Comparison of ENCODE assay signal across 8 mouse cellular contexts in the genomic region with DNA sequence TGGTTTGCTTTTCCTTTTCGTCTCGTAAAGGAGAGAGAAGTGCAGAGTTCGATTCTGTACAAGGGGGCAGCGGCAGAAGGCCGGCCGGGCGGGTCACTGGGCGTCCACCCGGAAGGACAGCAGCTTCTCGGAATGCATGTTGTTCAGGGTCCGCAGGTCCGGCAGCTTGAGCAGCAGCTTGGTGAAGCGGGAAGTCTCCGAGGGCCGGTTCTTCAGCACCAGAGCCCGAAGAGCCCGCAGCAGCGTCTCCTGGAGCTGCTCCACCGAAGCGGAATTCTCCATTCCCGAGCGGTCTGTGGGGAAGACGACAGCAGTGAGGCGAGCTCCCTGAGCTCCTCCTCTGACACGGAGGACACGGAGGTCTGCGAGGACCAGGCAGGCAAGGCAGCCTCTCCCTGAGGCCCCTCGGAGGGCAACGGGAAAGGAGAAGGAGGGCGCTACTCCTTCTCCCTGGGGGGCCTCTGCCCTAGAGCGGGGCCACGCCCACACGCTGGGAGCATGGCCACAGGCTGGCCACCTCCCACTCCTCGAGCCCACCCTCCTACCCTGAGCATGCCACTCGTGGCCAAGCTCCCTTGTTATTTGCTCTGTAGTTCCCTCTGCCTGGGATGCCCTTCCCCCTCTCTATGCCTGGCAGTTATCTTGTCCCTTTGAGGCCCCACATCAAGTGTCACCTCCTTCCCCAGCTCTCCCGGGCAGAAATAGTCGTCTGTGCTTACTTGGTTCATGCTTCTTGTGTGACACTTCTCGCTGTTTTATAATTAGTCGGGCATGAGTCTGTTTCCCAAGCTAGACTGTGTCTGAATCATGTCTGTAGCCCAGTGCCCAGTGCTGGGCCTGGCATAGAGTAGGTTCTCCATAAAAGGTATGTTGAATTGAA. TPM values are rescaled to one million over a fixed set of nuclear protein-coding genes. Genes with fewer than 3 reads are reported as not detected.
DNase-seq lines count a peak whose midpoint lies in the region; ATAC-seq lines count a peak whose summit lies in the region.

No protein-coding gene starts in this region.

- intact Hi-C loops in heart, postnatal 25 days (cut with DNase I) = no loop called here

- H3K4me2 ChIP-seq in intestine, embryonic 15.5 days (replicated peaks) = peak overlapping the region; percentile 48

- 24% methylated on average over 39 of the region's 39 CpGs for WGBS in intestine, embryonic 15.5 days

- H3K9me3 ChIP-seq in intestine, embryonic 15.5 days = no peaks in the 10 kb centered on the region

- peaks cover 39% of the 10 kb centered on the region for H3K36me3 ChIP-seq in intestine, embryonic 15.5 days

- H3K4me3 ChIP-seq in brown adipose tissue, adult 24 weeks (ENCODE audit: insufficient read depth, low read depth, low read length) = peak overlapping the region; percentile 1; the same call in 1 of the 2 replicates
- peak overlapping the region; percentile 12 for H3K4me3 ChIP-seq in intestine, embryonic 15.5 days (replicated peaks)

- peaks cover 36% of the 10 kb centered on the region for H3K4me1 ChIP-seq in brown adipose tissue, adult 24 weeks (ENCODE audit: control insufficient read depth, insufficient read depth, insufficient read length, low read length)
- H3K4me1 ChIP-seq in intestine, embryonic 15.5 days (replicated peaks) = peaks cover 58% of the 10 kb centered on the region

- peak; percentile 70 to 74 for DNase-seq in heart, adult 18-20 months
- no peak for DNase-seq in heart, postnatal 25 days (ENCODE audit: low spot score)
- peak; percentile 73 for DNase-seq in gastrocnemius, adult 18-20 months (ENCODE audit: low spot score)
- peak; percentile 48 for DNase-seq in lung, postnatal 10 days
- no peak for DNase-seq in urinary bladder, postnatal 10 days (ENCODE audit: low spot score)

- 0 out of 2 replicates have a peak overlapping the region, but pooled peaks have one; percentile 6 for H3K27ac ChIP-seq in brown adipose tissue, adult 24 weeks (replicated peaks; ENCODE audit: low read depth, low read length)
- peak overlapping the region; percentile 70 for H3K27ac ChIP-seq in intestine, embryonic 15.5 days

- peak; percentile 23 for ATAC-seq in intestine, embryonic 15.5 days
- ATAC-seq in inflammation-experienced regulatory T-cells, adult 6 months = no peak

- H3K9ac ChIP-seq in intestine, embryonic 15.5 days = peak overlapping the region; percentile 37

- no peaks in the 10 kb centered on the region for H3K27me3 ChIP-seq in intestine, embryonic 15.5 days (replicated peaks)

RNA-seq across cellular contexts. Expression of a gene that starts 6.8 kb away (rescaled TPM):
- 10 to 100 TPM; 54.2 to 67.6 TPM for total RNA-seq in heart, adult 18-20 months (2021)
- 100 to 1,000 TPM in 1 of 2 experiments, 10 to 100 TPM in 1; 61.2 to 129 TPM for total RNA-seq in heart, postnatal 25 days (2021)
- polyA plus RNA-seq in brown adipose tissue, adult 24 weeks (2012; ENCODE audit: insufficient read depth, insufficient read length, missing spikeins) = 78.3 and 90.9 TPM in 2 replicates
- 100 to 1,000 TPM in 1 of 2 experiments, 10 to 100 TPM in 1; 74.0 to 126 TPM for total RNA-seq in gastrocnemius, adult 18-20 months (2021)
- 2.6 and 2.7 TPM in 2 replicates for polyA plus RNA-seq in intestine, embryonic 15.5 days (2015; fragmentation: Nextera tagmentation; extraction: Ambion mirVana)
- 1 to 10 TPM; 6.5 to 8.4 (median 7.3) TPM for polyA plus RNA-seq in inflammation-experienced regulatory T-cells, adult 6 months (2017; shearing (Covaris generic))

RNA-seq across cellular contexts. Expression of a gene that starts 26.9 kb away (rescaled TPM):
- total RNA-seq in heart, adult 18-20 months (2021) = 10 to 100 TPM; 71.7 to 73.3 TPM
- total RNA-seq in heart, postnatal 25 days (2021) = 10 to 100 TPM; 73.0 to 78.1 TPM
- polyA plus RNA-seq in brown adipose tissue, adult 24 weeks (2012; ENCODE audit: insufficient read depth, insufficient read length, missing spikeins) = 36.3 and 40.8 TPM in 2 replicates
- 10 to 100 TPM; 50.5 to 56.4 TPM for total RNA-seq in gastrocnemius, adult 18-20 months (2021)
- 18.9 and 19.7 TPM in 2 replicates for polyA plus RNA-seq in intestine, embryonic 15.5 days (2015; fragmentation: Nextera tagmentation; extraction: Ambion mirVana)
- 10 to 100 TPM; 16.7 to 26.3 (median 20.4) TPM for polyA plus RNA-seq in inflammation-experienced regulatory T-cells, adult 6 months (2017; shearing (Covaris generic))

RNA-seq across cellular contexts. Expression of a gene that starts 27.9 kb away (rescaled TPM):
- total RNA-seq in heart, adult 18-20 months (2021) = 100 to 1,000 TPM in 1 of 2 experiments, 10 to 100 TPM in 1; 99.7 to 103 TPM
- total RNA-seq in heart, postnatal 25 days (2021) = 100 to 1,000 TPM; 102 to 117 TPM
- polyA plus RNA-seq in brown adipose tissue, adult 24 weeks (2012; ENCODE audit: insufficient read depth, insufficient read length, missing spikeins) = 64.4 and 82.3 TPM in 2 replicates
- total RNA-seq in gastrocnemius, adult 18-20 months (2021) = 10 to 100 TPM; 78.3 to 85.2 TPM
- polyA plus RNA-seq in intestine, embryonic 15.5 days (2015; fragmentation: Nextera tagmentation; extraction: Ambion mirVana) = 42.7 and 45.5 TPM in 2 replicates
- 1 to 10 TPM; 1.3 to 6.3 (median 5.2) TPM for polyA plus RNA-seq in inflammation-experienced regulatory T-cells, adult 6 months (2017; shearing (Covaris generic))

RNA-seq across cellular contexts. Expression of a gene that starts 36.3 kb away (rescaled TPM):
- total RNA-seq in heart, adult 18-20 months (2021) = 10 to 100 TPM; 17.2 to 19.3 TPM
- 10 to 100 TPM; 22.4 to 25.5 TPM for total RNA-seq in heart, postnatal 25 days (2021)
- 9.2 and 16.9 TPM in 2 replicates for polyA plus RNA-seq in brown adipose tissue, adult 24 weeks (2012; ENCODE audit: insufficient read depth, insufficient read length, missing spikeins)
- 10 to 100 TPM; 14.0 to 15.6 TPM for total RNA-seq in gastrocnemius, adult 18-20 months (2021)
- 28.2 and 29.8 TPM in 2 replicates for polyA plus RNA-seq in intestine, embryonic 15.5 days (2015; fragmentation: Nextera tagmentation; extraction: Ambion mirVana)
- polyA plus RNA-seq in inflammation-experienced regulatory T-cells, adult 6 months (2017; shearing (Covaris generic)) = 10 to 100 TPM in 2 of 3 experiments, 1 to 10 TPM in 1; 8.7 to 14.8 (median 11.6) TPM

RNA-seq across cellular contexts. Expression of a gene that starts 39.1 kb away (rescaled TPM):
- 10 to 100 TPM; 42.0 to 44.2 TPM for total RNA-seq in heart, adult 18-20 months (2021)
- total RNA-seq in heart, postnatal 25 days (2021) = 10 to 100 TPM; 45.2 to 48.8 TPM
- polyA plus RNA-seq in brown adipose tissue, adult 24 weeks (2012; ENCODE audit: insufficient read depth, insufficient read length, missing spikeins) = 18.4 and 24.7 TPM in 2 replicates
- total RNA-seq in gastrocnemius, adult 18-20 months (2021) = 10 to 100 TPM; 48.1 to 53.3 TPM
- polyA plus RNA-seq in intestine, embryonic 15.5 days (2015; fragmentation: Nextera tagmentation; extraction: Ambion mirVana) = 39.6 and 42.5 TPM in 2 replicates
- 10 to 100 TPM; 23.8 to 32.5 (median 28.3) TPM for polyA plus RNA-seq in inflammation-experienced regulatory T-cells, adult 6 months (2017; shearing (Covaris generic))

Comparison
In these comparisons a context has a peak if more than half of its experiments do, and no peak if none do; other contexts are left out.
1. DNase-seq: peak in heart, adult 18-20 months (2 of 2), gastrocnemius, adult 18-20 months (single experiment) and lung, postnatal 10 days (single experiment); none in heart, postnatal 25 days (single experiment) and urinary bladder, postnatal 10 days (single experiment).